Mouse (Mus musculus): ENCODE results near the gene Col4a3.

Gene Col4a3

GRCm38 (mm10) chr1:82608646-82609262, 22.0 kb downstream of the Col4a3 start:
- DNase-seq = no peak

- DNase-seq = no peak
Measured at GRCm38 (mm10) chr1:82612061-82612660, 25.4 kb downstream of the Col4a3 start.

GRCm38 (mm10) chr1:82618001-82618400, 31.3 kb downstream of the Col4a3 start:
- no peak for DNase-seq

GRCm38 (mm10) chr1:82618592-82618991, 31.9 kb downstream of the Col4a3 start:
- DNase-seq = no peak

- no peak for DNase-seq
Measured at GRCm38 (mm10) chr1:82619981-82620380, 33.3 kb downstream of the Col4a3 start.

GRCm38 (mm10) chr1:82624934-82625333, 38.2 kb downstream of the Col4a3 start:
- DNase-seq = no peak

GRCm38 (mm10) chr1:82625474-82625873, 38.8 kb downstream of the Col4a3 start:
- DNase-seq = no peak

- no peak for DNase-seq
Measured at GRCm38 (mm10) chr1:82627652-82628051, 40.9 kb downstream of the Col4a3 start.

- DNase-seq = no peak
Measured at GRCm38 (mm10) chr1:82629495-82629894, 42.8 kb downstream of the Col4a3 start.

GRCm38 (mm10) chr1:82631169-82631792, 44.6 kb downstream of the Col4a3 start:
- DNase-seq = no peak

GRCm38 (mm10) chr1:82634545-82635253, 48.0 kb downstream of the Col4a3 start:
- DNase-seq = no peak

GRCm38 (mm10) chr1:82635254-82635620, 48.5 kb downstream of the Col4a3 start:
- no peak for DNase-seq

- no peak for DNase-seq
Measured at GRCm38 (mm10) chr1:82636321-82636720, 49.6 kb downstream of the Col4a3 start.

- DNase-seq = no peak
Measured at GRCm38 (mm10) chr1:82637414-82637813, 50.7 kb downstream of the Col4a3 start.

GRCm38 (mm10) chr1:82638428-82638827, 51.7 kb downstream of the Col4a3 start:
- DNase-seq = no peak

- peak; percentile 52 for DNase-seq
Measured at GRCm38 (mm10) chr1:82641316-82641987, 54.7 kb downstream of the Col4a3 start.

GRCm38 (mm10) chr1:82647989-82648388, 61.3 kb downstream of the Col4a3 start:
- no peak for DNase-seq

GRCm38 (mm10) chr1:82650868-82651267, 64.1 kb downstream of the Col4a3 start:
- no peak for DNase-seq

- no peak for DNase-seq
Measured at GRCm38 (mm10) chr1:82654046-82654445, 67.3 kb downstream of the Col4a3 start.

GRCm38 (mm10) chr1:82656452-82656851, 69.7 kb downstream of the Col4a3 start:
- no peak for DNase-seq

GRCm38 (mm10) chr1:82662269-82662668, 75.5 kb downstream of the Col4a3 start:
- no peak for DNase-seq

GRCm38 (mm10) chr1:82663522-82663921, 76.8 kb downstream of the Col4a3 start:
- no peak for DNase-seq

- no peak for DNase-seq
Measured at GRCm38 (mm10) chr1:82686328-82686727, 99.6 kb downstream of the Col4a3 start.
